Mouse (Mus musculus) bone marrow, adult 2 months (tissue): Measurements from ENCODE around the gene Tnnt1. TPM values are rescaled to one million over a fixed set of nuclear protein-coding genes. Genes with fewer than 3 reads are reported as not detected.
A peak's percentile ranks its signal among the peaks of the same experiment; 100 is the strongest.
"Not testable (repeated sequence)": the region's sequence is repeated elsewhere in the genome, so short reads cannot be mapped to it uniquely, and the experiment has no call there.

ENCODE experiments used
- H3K27ac ChIP-seq: fragments of 200-500 bp; 2 replicates; pipeline ENCODE4 v1.5.1; 2012; ENCODE audit warnings: low read depth, mild to moderate bottlenecking, control low read depth, inconsistent platforms, low read length; ENCODE audit not compliant: control insufficient read depth, poor library complexity, insufficient read depth
- H3K4me1 ChIP-seq: fragments of 200-500 bp; 2 replicates; pipeline ENCODE4 v1.6.1; 2011; ENCODE audit warnings: low read length; ENCODE audit not compliant: control insufficient read depth, insufficient read depth
- H3K4me3 ChIP-seq: fragments of 200-500 bp; replicated peaks from 2 replicates; pipeline ENCODE3; 2011; ENCODE audit warnings: mild to moderate bottlenecking, low read depth, low read length, control low read depth; ENCODE audit not compliant: control insufficient read depth
- CTCF ChIP-seq: fragments of 200-500 bp; IDR thresholded peaks from 2 replicates; pipeline ENCODE4 v1.5.1; 2011; ENCODE audit warnings: low read length, control low read depth; ENCODE audit not compliant: control insufficient read depth, insufficient read depth
- POLR2A ChIP-seq: fragments of 200-500 bp; IDR thresholded peaks from 2 replicates; pipeline ENCODE4 v1.6.1; 2011; ENCODE audit warnings: low read depth, mild to moderate bottlenecking, control low read depth, low read length, borderline replicate concordance; ENCODE audit not compliant: control insufficient read depth
- WGBS: fragments of 180-500 bp; shearing (Covaris S2); methylation state at CpG from one replicate; pipeline ENCODE4 v1.1.7; 2018; 5-methylcytosine and 5-hydroxymethylcytosine counted together
- polyA plus RNA-seq: library from polyadenylated mRNA; stranded (reverse); fragments of >200 nt; gene quantifications from 2 replicates; pipeline ENCODE4 v1.2.4, GENCODE M21; 2011; ENCODE audit warnings: low replicate concordance; ENCODE audit not compliant: missing spikeins, insufficient read depth, insufficient read length

The Tnnt1 gene
- polyA plus RNA-seq, 1 experiment, result 30.5 TPM

GRCm38 (mm10) chr7:4541344-4541743, 25.2 kb upstream of the Tnnt1 start:
- no peak for TF ChIP-seq CTCF
- no peak for TF ChIP-seq POLR2A
- H3K27ac ChIP-seq, result no peak overlapping the region
- no peaks in the 10 kb centered on the region for H3K4me1 ChIP-seq
- no peak overlapping the region for H3K4me3 ChIP-seq
- WGBS, result 66% methylated on average over 5 of the region's 5 CpGs

GRCm38 (mm10) chr7:4539019-4539418, 22.8 kb upstream of the Tnnt1 start:
- H3K27ac ChIP-seq, result no peak overlapping the region
- no peaks in the 10 kb centered on the region for H3K4me1 ChIP-seq
- no peak overlapping the region for H3K4me3 ChIP-seq
- no peak for TF ChIP-seq CTCF
- no peak for TF ChIP-seq POLR2A
- 75% methylated on average over 2 of the region's 2 CpGs for WGBS

GRCm38 (mm10) chr7:4537181-4537580, 21.0 kb upstream of the Tnnt1 start:
- WGBS, result 44% methylated on average over 4 of the region's 4 CpGs
- no peak overlapping the region for H3K4me3 ChIP-seq

GRCm38 (mm10) chr7:4536369-4536768, 20.2 kb upstream of the Tnnt1 start:
- 85% methylated on average over 4 of the region's 4 CpGs for WGBS
- H3K27ac ChIP-seq, result no peak overlapping the region
- H3K4me1 ChIP-seq, result no peaks in the 10 kb centered on the region
- TF ChIP-seq POLR2A (no peak), CTCF (no peak)
- no peak overlapping the region for H3K4me3 ChIP-seq

More at GRCm38 (mm10) chr7:4537181-4537580, 21.0 kb upstream of the Tnnt1 start:
- no peaks in the 10 kb centered on the region for H3K4me1 ChIP-seq
- TF ChIP-seq POLR2A (no peak), CTCF (no peak)
- H3K27ac ChIP-seq, result no peak overlapping the region

- H3K27ac ChIP-seq, result no peak within 1 kb of the TSS
- H3K4me1 ChIP-seq, result no peaks in the 10 kb centered on the region
- H3K4me3 ChIP-seq, result no peak within 1 kb of the TSS
- TF ChIP-seq CTCF (no peak), POLR2A (no peak)
- 12% methylated on average over 28 of the region's 28 CpGs for WGBS
Measured at GRCm38 (mm10) chr7:4532005-4532729, 16.0 kb upstream of the Tnnt1 start, which contains the start of gene Dnaaf3. Dnaaf3 (minus strand) TSS chr7:4532453.

- WGBS, result 85% methylated on average over 7 of the region's 8 CpGs
- H3K4me3 ChIP-seq, H3K4me1 ChIP-seq, H3K27ac ChIP-seq: not testable (repeated sequence)
Measured at GRCm38 (mm10) chr7:4530166-4530565, 14.0 kb upstream of the Tnnt1 start.

GRCm38 (mm10) chr7:4527302-4527689, 11.1 kb upstream of the Tnnt1 start:
- H3K4me1 ChIP-seq, result no peaks in the 10 kb centered on the region; the same call in 1 of the 2 replicates
- TF ChIP-seq POLR2A, result no peak
- no peak for TF ChIP-seq CTCF
- H3K27ac ChIP-seq, result no peak overlapping the region
- 51% methylated on average over 18 of the region's 18 CpGs for WGBS
- peak overlapping the region; percentile 17 for H3K4me3 ChIP-seq

GRCm38 (mm10) chr7:4526341-4527301, 10.4 kb upstream of the Tnnt1 start:
- TF ChIP-seq POLR2A (no peak), CTCF (peak; percentile 63)
- 16% methylated on average over 40 of the region's 40 CpGs for WGBS
- H3K27ac ChIP-seq, result peak overlapping the region; percentile 58; the same call in 1 of the 2 replicates

More at GRCm38 (mm10) chr7:4526341-4527301, 10.4 kb upstream of the Tnnt1 start:
- Histone ChIP-seq H3K4me1 (no peaks in the 10 kb centered on the region; the same call in 1 of the 2 replicates), H3K4me3 (peak overlapping the region; percentile 44)
